Mouse (Mus musculus): ENCODE measurements at regions not wholly inside any gene's neighbourhood (a gene's known extent, or its start where the extent isn't known, plus 50 kb on each side); places are given as distances from the start of the nearest gene placed in this dataset.

GRCm38 (mm10) chr15:88033725-88034124, 489.6 kb downstream of the Fam19a5 start:
- TF ChIP-seq ZC3H11A (IDR thresholded peaks at IDR 0.05; ENCODE audit: low read depth, low read length) = no peak
- TF ChIP-seq CTCF (IDR thresholded peaks at IDR 0.05 in 2 of 3, conservative IDR thresholded peaks at IDR 0.05 in 1 of 3; ENCODE audit: control insufficient read depth in 1 of 3, insufficient read depth in 1 of 3, low read depth in 2 of 3, low read length in 3 of 3, poor library complexity in 1 of 3, severe bottlenecking in 1 of 3) = no peak
- no peak for TF ChIP-seq POLR2A (IDR thresholded peaks at IDR 0.05; ENCODE audit: control insufficient read depth in 1 of 2, insufficient read depth in 1 of 2, low read depth in 1 of 2, low read length in 2 of 2, poor library complexity in 1 of 2)
- TF ChIP-seq EP300 (IDR thresholded peaks at IDR 0.05; ENCODE audit: low read depth in 1 of 2, low read length in 2 of 2) = no peak
- no peak for TF ChIP-seq ELF1 (IDR thresholded peaks at IDR 0.05; ENCODE audit: low read depth, low read length)
- no peak for TF ChIP-seq ZKSCAN1 (IDR thresholded peaks at IDR 0.05; ENCODE audit: low read depth, low read length)
